Mouse (Mus musculus) forebrain, embryonic 14.5 days (tissue): ENCODE data around the gene Ndufs7. TPM values are rescaled to one million over a fixed set of nuclear protein-coding genes. Genes with fewer than 3 reads are reported as not detected.

Experiments
- ATAC-seq: fragments of 200-750 bp; cut with Nextera tagmentation; 2 replicates; pipeline ENCODE4 v1.8.0; 2017; ENCODE audit warnings: mild to moderate bottlenecking, moderate library complexity
- DNase-seq: peaks from one replicate; pipeline ENCODE4 v3.0.0-alpha.2; 2015; ENCODE audit warnings: low spot score
- H3K27ac ChIP-seq: fragments of 300-500 bp; sonication (generic); 2 replicates; pipeline ENCODE4 v1.5.1; 2014; ENCODE audit warnings: low read depth, mild to moderate bottlenecking, control low read depth, low read length, moderate library complexity
- H3K27me3 ChIP-seq: fragments of 300-500 bp; sonication (generic); replicated peaks from 2 replicates; pipeline ENCODE4 v1.6.1; 2014; ENCODE audit warnings: low read length, control low read depth, mixed read lengths; ENCODE audit not compliant: control insufficient read depth, insufficient read depth
- H3K36me3 ChIP-seq: fragments of 300-500 bp; sonication (generic); 2 replicates; pipeline ENCODE4 v1.6.1; 2014; ENCODE audit warnings: low read length, control low read depth; ENCODE audit not compliant: control insufficient read depth, insufficient read depth
- H3K4me1 ChIP-seq: fragments of 300-500 bp; sonication (generic); 2 replicates; pipeline ENCODE4 v1.6.1; 2014; ENCODE audit warnings: antibody characterized with exemption, low read length, control low read depth; ENCODE audit not compliant: control insufficient read depth, insufficient read depth
- H3K4me2 ChIP-seq: fragments of 300-500 bp; sonication (generic); 2 replicates; pipeline ENCODE4 v1.6.1; 2014; ENCODE audit warnings: mild to moderate bottlenecking, control low read depth, low read length
- H3K4me3 ChIP-seq: fragments of 300-500 bp; sonication (generic); 2 replicates; pipeline ENCODE4 v1.5.1; 2014; ENCODE audit warnings: low read depth, low read length, control low read depth
- H3K9ac ChIP-seq: fragments of 300-500 bp; sonication (generic); 2 replicates; pipeline ENCODE4 v1.6.1; 2014; ENCODE audit warnings: mild to moderate bottlenecking, low read length, control low read depth, moderate library complexity
- H3K9me3 ChIP-seq: fragments of 300-500 bp; sonication (generic); replicated peaks from 2 replicates; pipeline ENCODE4 v1.6.1; 2016; ENCODE audit warnings: low read length, control low read depth, mixed read lengths; ENCODE audit not compliant: control insufficient read depth
- WGBS: fragments of 180-500 bp; shearing (Covaris S2); extraction: QIAGEN DNeasy Blood & Tissue Kit; methylation state at CpG from one replicate; pipeline ENCODE4 v1.1.7; 2014; 5-methylcytosine and 5-hydroxymethylcytosine counted together
- polyA plus RNA-seq: library from polyadenylated mRNA; unstranded; fragments of >200 nt; fragmentation: Nextera tagmentation; extraction: Ambion mirVana; gene quantifications from 2 replicates; pipeline ENCODE4 v1.2.1, GENCODE M21; 2014

Gene Ndufs7
- polyA plus RNA-seq, 1 experiment from 2014 or later = 351 TPM

GRCm38 (mm10) chr10:80257936-80258335 is 9.0 kb downstream of the Ndufs7 start:
- H3K36me3 ChIP-seq = peaks cover 61% of the 10 kb centered on the region
- no peaks in the 10 kb centered on the region for H3K27me3 ChIP-seq
- peaks cover 22% of the 10 kb centered on the region for H3K4me1 ChIP-seq
- no peak overlapping the region for H3K4me3 ChIP-seq
- no peak overlapping the region for H3K4me2 ChIP-seq
- H3K9me3 ChIP-seq = no peaks in the 10 kb centered on the region
- WGBS = 80% methylated on average over 2 of the region's 2 CpGs
- DNase-seq = no peak
- no peak for ATAC-seq
- no peak overlapping the region for H3K27ac ChIP-seq
- H3K9ac ChIP-seq = no peak overlapping the region

GRCm38 (mm10) chr10:80258752-80259462 is 10.0 kb downstream of the Ndufs7 start:
- H3K27ac ChIP-seq = no peak overlapping the region
- H3K9ac ChIP-seq = no peak overlapping the region

GRCm38 (mm10) chr10:80259463-80259805 is 10.5 kb downstream of the Ndufs7 start:
- 82% methylated on average over 6 of the region's 6 CpGs for WGBS
- Histone ChIP-seq H3K27ac (no peak overlapping the region), H3K4me3 (no peak overlapping the region), H3K9ac (0 out of 2 replicates have a peak overlapping the region, but pooled peaks have one; percentile 68), H3K36me3 (peaks cover 47% of the 10 kb centered on the region), H3K4me1 (peaks cover 22% of the 10 kb centered on the region), H3K9me3 (no peaks in the 10 kb centered on the region), H3K27me3 (no peaks in the 10 kb centered on the region), H3K4me2 (peak overlapping the region; percentile 76)
- DNase-seq (no peak), ATAC-seq (no peak)

More at GRCm38 (mm10) chr10:80258752-80259462, 10.0 kb downstream of the Ndufs7 start:
- ATAC-seq (no peak), DNase-seq (no peak)
- Histone ChIP-seq H3K36me3 (peaks cover 52% of the 10 kb centered on the region), H3K4me3 (no peak overlapping the region), H3K4me1 (peaks cover 22% of the 10 kb centered on the region), H3K9me3 (no peaks in the 10 kb centered on the region), H3K27me3 (no peaks in the 10 kb centered on the region), H3K4me2 (no peak overlapping the region)
- 90% methylated on average over 14 of the region's 14 CpGs for WGBS

GRCm38 (mm10) chr10:80259861-80260641 is 11.1 kb downstream of the Ndufs7 start:
- H3K4me3 ChIP-seq = peak overlapping the region; percentile 36
- DNase-seq (peak; percentile 55), ATAC-seq (no peak)
- peaks cover 22% of the 10 kb centered on the region for H3K4me1 ChIP-seq
- H3K4me2 ChIP-seq = peak overlapping the region; percentile 76
- H3K9me3 ChIP-seq = no peaks in the 10 kb centered on the region
- H3K27me3 ChIP-seq = no peaks in the 10 kb centered on the region
- H3K9ac ChIP-seq = peak overlapping the region; percentile 68
- peaks cover 41% of the 10 kb centered on the region for H3K36me3 ChIP-seq
- peak overlapping the region; percentile 87 for H3K27ac ChIP-seq
- 7% methylated on average over 19 of the region's 19 CpGs for WGBS

- peak within 1 kb of the TSS; percentile 36 for H3K4me3 ChIP-seq
- WGBS = under 1% methylated on average over 49 of the region's 49 CpGs
- H3K9me3 ChIP-seq = no peaks in the 10 kb centered on the region
- peak within 1 kb of the TSS; percentile 76 for H3K4me2 ChIP-seq
- H3K27me3 ChIP-seq = no peaks in the 10 kb centered on the region
- DNase-seq (peak; percentile 96), ATAC-seq (peak; percentile 80)
- H3K4me1 ChIP-seq = peaks cover 26% of the 10 kb centered on the region
- H3K9ac ChIP-seq = peak within 1 kb of the TSS; percentile 68
- peaks cover 32% of the 10 kb centered on the region for H3K36me3 ChIP-seq
- H3K27ac ChIP-seq = peak within 1 kb of the TSS; percentile 87
Measured at GRCm38 (mm10) chr10:80260642-80261584, 12.0 kb downstream of the Ndufs7 start, which contains the start of the genes Gamt and Dazap1. Gamt (minus strand) TSS chr10:80261012. Dazap1 (plus strand) TSS chr10:80261486.

- under 1% methylated on average over 14 of the region's 14 CpGs for WGBS
- H3K27ac ChIP-seq = peak overlapping the region; percentile 87
Measured at GRCm38 (mm10) chr10:80261585-80261968, 12.7 kb downstream of the Ndufs7 start.

GRCm38 (mm10) chr10:80262169-80262568 is 13.2 kb downstream of the Ndufs7 start:
- Histone ChIP-seq H3K36me3 (peaks cover 19% of the 10 kb centered on the region; the same call in 1 of the 2 replicates), H3K27ac (no peak overlapping the region), H3K4me3 (no peak overlapping the region), H3K9me3 (no peaks in the 10 kb centered on the region), H3K4me2 (peak overlapping the region; percentile 76; the same call in 1 of the 2 replicates), H3K27me3 (no peaks in the 10 kb centered on the region), H3K4me1 (peaks cover 38% of the 10 kb centered on the region), H3K9ac (no peak overlapping the region)
- 70% methylated on average over 12 of the region's 12 CpGs for WGBS
- DNase-seq (no peak), ATAC-seq (no peak)

More at GRCm38 (mm10) chr10:80261585-80261968, 12.7 kb downstream of the Ndufs7 start:
- peak; percentile 52 for ATAC-seq
- DNase-seq = peak; percentile 91
- Histone ChIP-seq H3K27me3 (no peaks in the 10 kb centered on the region), H3K4me1 (peaks cover 32% of the 10 kb centered on the region), H3K4me2 (peak overlapping the region; percentile 76), H3K36me3 (peaks cover 25% of the 10 kb centered on the region), H3K4me3 (peak overlapping the region; percentile 36), H3K9me3 (no peaks in the 10 kb centered on the region), H3K9ac (peak overlapping the region; percentile 56)

- DNase-seq = no peak
- no peak overlapping the region for H3K4me2 ChIP-seq
- no peak overlapping the region for H3K27ac ChIP-seq
- peaks cover 19% of the 10 kb centered on the region; the same call in 1 of the 2 replicates for H3K36me3 ChIP-seq
- H3K27me3 ChIP-seq = no peaks in the 10 kb centered on the region
- peaks cover 45% of the 10 kb centered on the region for H3K4me1 ChIP-seq
- ATAC-seq = no peak
- H3K9ac ChIP-seq = no peak overlapping the region
- H3K4me3 ChIP-seq = no peak overlapping the region
- 92% methylated on average over 10 of the region's 10 CpGs for WGBS
- H3K9me3 ChIP-seq = no peaks in the 10 kb centered on the region
Measured at GRCm38 (mm10) chr10:80262776-80263365, 13.9 kb downstream of the Ndufs7 start.
